Mouse (Mus musculus) heart, embryonic 11.5 days (tissue): ENCODE results near the gene Caln1. TPM values are rescaled to one million over a fixed set of nuclear protein-coding genes. Genes with fewer than 3 reads are reported as not detected.

Experiments
- ATAC-seq: fragments of 200-750 bp; cut with Nextera tagmentation; replicated peaks from 2 replicates; pipeline ENCODE4 v1.8.0; 2017; ENCODE audit warnings: moderate library complexity; ENCODE audit not compliant: insufficient number of reproducible peaks, low FRiP score, low TSS enrichment
- H3K27ac ChIP-seq: fragments of 300-500 bp; sonication (generic); 2 replicates; pipeline ENCODE4 v1.5.1; 2014; ENCODE audit warnings: mild to moderate bottlenecking, low read depth, low read length
- H3K27me3 ChIP-seq: fragments of 300-500 bp; sonication (generic); 2 replicates; pipeline ENCODE4 v1.6.1; 2014; ENCODE audit warnings: mild to moderate bottlenecking, low read length, mixed read lengths; ENCODE audit not compliant: control insufficient read depth, insufficient read depth
- H3K36me3 ChIP-seq: fragments of 300-500 bp; sonication (generic); 2 replicates; pipeline ENCODE4 v1.6.1; 2014; ENCODE audit warnings: mild to moderate bottlenecking, low read length, moderate library complexity, mixed read lengths; ENCODE audit not compliant: control insufficient read depth, insufficient read depth
- H3K4me1 ChIP-seq: fragments of 300-500 bp; sonication (generic); 2 replicates; pipeline ENCODE4 v1.6.1; 2014; ENCODE audit warnings: low read length; ENCODE audit not compliant: control insufficient read depth, insufficient read depth
- H3K4me2 ChIP-seq: fragments of 300-500 bp; sonication (generic); 2 replicates; pipeline ENCODE4 v1.6.1; 2014; ENCODE audit warnings: mild to moderate bottlenecking, moderate library complexity
- H3K4me3 ChIP-seq: fragments of 300-500 bp; sonication (generic); 2 replicates; pipeline ENCODE4 v1.5.1; 2014; ENCODE audit warnings: low read depth, low read length
- H3K9ac ChIP-seq: fragments of 300-500 bp; sonication (generic); 2 replicates; pipeline ENCODE4 v1.6.1; 2014; ENCODE audit warnings: mild to moderate bottlenecking, low read depth, low read length, moderate library complexity
- H3K9me3 ChIP-seq: fragments of 300-500 bp; sonication (generic); replicated peaks from 2 replicates; pipeline ENCODE4 v1.6.1; 2016; ENCODE audit warnings: low read length; ENCODE audit not compliant: control insufficient read depth
- WGBS: fragments of 180-500 bp; shearing (Covaris S2); extraction: QIAGEN DNeasy Blood & Tissue Kit; methylation state at CpG from one replicate; pipeline ENCODE4 v1.1.7; 2014; ENCODE audit not compliant: insufficient replicate concordance; 5-methylcytosine and 5-hydroxymethylcytosine counted together
- polyA plus RNA-seq: library from polyadenylated mRNA; unstranded; fragments of >200 nt; fragmentation: Nextera tagmentation; extraction: Ambion mirVana; gene quantifications from 2 replicates; pipeline ENCODE4 v1.2.1, GENCODE M21; 2014

The Caln1 gene
- polyA plus RNA-seq, 1 experiment from 2014 or later = 0.11 TPM

DNA sequence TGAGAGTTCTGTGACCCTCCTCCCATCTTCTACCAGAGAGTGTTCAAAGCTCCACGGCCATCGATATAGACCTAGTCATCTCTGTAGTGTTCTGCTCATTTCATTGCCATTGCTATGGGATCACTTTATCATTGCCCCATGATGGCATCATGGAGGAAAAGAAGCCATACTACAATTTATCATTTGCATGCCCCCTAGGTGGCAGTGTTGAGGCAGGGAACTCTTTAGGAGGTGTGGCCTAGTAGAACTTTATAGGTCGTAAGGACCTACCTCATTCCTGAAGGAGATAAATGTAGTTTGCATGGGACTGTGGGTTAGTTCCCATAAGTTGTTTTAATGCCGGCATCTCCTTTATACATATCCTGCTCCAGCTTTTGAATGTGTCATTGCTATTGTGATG, 217.0 kb downstream of the Caln1 start:
- no peak for ATAC-seq
- H3K27ac ChIP-seq = no peak overlapping the region
- peaks cover 4% of the 10 kb centered on the region; the same call in 1 of the 2 replicates for H3K9me3 ChIP-seq
- H3K4me2 ChIP-seq = no peak overlapping the region
- 77% methylated on average over 4 of the region's 4 CpGs for WGBS
- no peak overlapping the region for H3K4me3 ChIP-seq
- no peak overlapping the region for H3K9ac ChIP-seq
- no peaks in the 10 kb centered on the region for H3K4me1 ChIP-seq
- H3K27me3 ChIP-seq = no peaks in the 10 kb centered on the region
- H3K36me3 ChIP-seq = no peaks in the 10 kb centered on the region

- no peak overlapping the region for H3K4me2 ChIP-seq
- H3K27me3 ChIP-seq = no peaks in the 10 kb centered on the region
- no peak overlapping the region for H3K27ac ChIP-seq
- no peak overlapping the region for H3K4me3 ChIP-seq
- no peaks in the 10 kb centered on the region for H3K36me3 ChIP-seq
- ATAC-seq = no peak
- 75% methylated on average over 6 of the region's 6 CpGs for WGBS
- H3K9me3 ChIP-seq = no peaks in the 10 kb centered on the region
- no peaks in the 10 kb centered on the region for H3K4me1 ChIP-seq
- no peak overlapping the region for H3K9ac ChIP-seq
Measured at GRCm38 (mm10) chr5:130596541-130596940, 227.3 kb downstream of the Caln1 start.

DNA sequence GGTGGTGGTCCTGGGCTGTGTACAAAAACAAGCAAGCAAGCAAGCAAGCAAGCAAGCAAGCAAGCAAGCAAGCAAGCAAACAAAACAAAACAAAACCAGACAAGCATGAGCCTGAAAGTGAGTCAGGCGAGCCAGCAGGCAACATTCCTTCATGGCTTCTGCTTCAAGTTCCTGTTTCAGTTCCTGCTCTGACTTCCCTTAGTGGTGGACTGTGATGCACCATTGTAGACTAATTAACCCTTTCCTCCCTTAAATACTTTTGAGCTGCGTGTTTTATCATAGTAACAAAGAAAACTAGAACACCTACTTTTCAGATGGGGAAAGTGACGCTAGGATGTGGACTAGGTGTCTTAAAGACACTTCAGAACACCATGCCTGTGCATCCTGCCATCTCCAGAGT, 244.4 kb downstream of the Caln1 start:
- no peak overlapping the region for H3K27ac ChIP-seq
- no peaks in the 10 kb centered on the region for H3K4me1 ChIP-seq
- no peaks in the 10 kb centered on the region for H3K36me3 ChIP-seq
- no peak overlapping the region for H3K9ac ChIP-seq
- H3K9me3 ChIP-seq = no peaks in the 10 kb centered on the region
- H3K4me2 ChIP-seq = no peak overlapping the region
- H3K4me3 ChIP-seq = no peak overlapping the region
- no peak for ATAC-seq
- H3K27me3 ChIP-seq = no peaks in the 10 kb centered on the region
- WGBS = 67% methylated on average over 3 of the region's 3 CpGs

GRCm38 (mm10) chr5:130614209-130614608, 245.0 kb downstream of the Caln1 start:
- H3K4me3 ChIP-seq = no peak overlapping the region
- H3K9ac ChIP-seq = no peak overlapping the region
- H3K4me1 ChIP-seq = no peaks in the 10 kb centered on the region
- WGBS = 86% methylated on average over 3 of the region's 3 CpGs
- no peaks in the 10 kb centered on the region for H3K36me3 ChIP-seq
- H3K9me3 ChIP-seq = no peaks in the 10 kb centered on the region
- H3K4me2 ChIP-seq = no peak overlapping the region
- H3K27ac ChIP-seq = no peak overlapping the region
- H3K27me3 ChIP-seq = no peaks in the 10 kb centered on the region
- no peak for ATAC-seq

DNA sequence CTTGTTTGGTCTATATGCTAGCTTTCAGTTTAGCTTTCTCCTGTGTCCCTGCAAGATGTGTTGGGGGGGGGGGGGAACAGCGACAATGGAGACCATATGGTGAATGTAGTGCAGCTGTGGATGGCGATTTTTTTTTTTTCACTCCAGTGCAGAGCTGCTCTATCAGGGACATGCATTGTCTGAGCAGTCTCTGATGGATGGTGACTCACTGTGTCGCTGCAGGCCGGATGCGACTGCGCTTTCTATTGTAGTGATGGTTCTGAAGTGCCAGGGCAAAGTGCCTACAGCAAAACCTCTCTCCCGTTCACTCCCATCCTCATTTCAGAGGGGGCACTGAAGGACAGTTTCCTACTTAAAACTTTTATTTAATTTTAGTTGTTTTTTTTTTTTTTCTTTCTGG, 250.8 kb downstream of the Caln1 start:
- Histone ChIP-seq H3K4me3 (no peak overlapping the region), H3K27me3 (no peaks in the 10 kb centered on the region), H3K27ac (no peak overlapping the region), H3K9ac (no peak overlapping the region), H3K4me1 (no peaks in the 10 kb centered on the region), H3K36me3 (no peaks in the 10 kb centered on the region), H3K4me2 (no peak overlapping the region), H3K9me3 (no peaks in the 10 kb centered on the region; the same call in 1 of the 2 replicates)
- WGBS = 72% methylated on average over 7 of the region's 7 CpGs
- no peak for ATAC-seq

GRCm38 (mm10) chr5:130623206-130623605, 254.0 kb downstream of the Caln1 start:
- H3K4me1 ChIP-seq = no peaks in the 10 kb centered on the region
- no peak overlapping the region for H3K27ac ChIP-seq
- no peaks in the 10 kb centered on the region; the same call in 1 of the 2 replicates for H3K9me3 ChIP-seq
- H3K4me2 ChIP-seq = no peak overlapping the region
- H3K36me3 ChIP-seq = no peaks in the 10 kb centered on the region
- ATAC-seq = peak; percentile 78
- H3K4me3 ChIP-seq = no peak overlapping the region
- 21% methylated on average over 5 of the region's 5 CpGs for WGBS
- H3K27me3 ChIP-seq = no peaks in the 10 kb centered on the region
- no peak overlapping the region for H3K9ac ChIP-seq

DNA sequence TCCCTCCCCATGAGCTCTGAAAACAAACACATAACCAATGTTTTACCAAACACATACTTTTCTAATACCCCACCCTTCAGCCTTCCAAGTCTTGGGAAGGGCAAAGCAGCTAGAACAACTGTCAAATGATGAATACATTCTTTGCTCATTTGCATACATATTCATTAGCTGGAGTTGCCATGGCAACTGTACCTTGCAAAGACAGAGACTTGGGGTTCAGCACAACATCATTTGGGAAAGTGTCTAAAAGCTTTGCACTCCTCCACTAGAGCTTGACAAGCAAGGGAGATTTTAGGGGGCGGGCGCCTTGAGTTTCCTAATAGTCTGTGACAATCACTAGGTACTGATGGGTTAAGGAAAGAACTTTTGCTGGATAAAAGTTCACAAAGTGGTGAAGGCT, 258.5 kb downstream of the Caln1 start:
- ATAC-seq = no peak
- H3K4me1 ChIP-seq = no peaks in the 10 kb centered on the region
- 91% methylated on average over 2 of the region's 2 CpGs for WGBS
- H3K36me3 ChIP-seq = no peaks in the 10 kb centered on the region
- H3K27me3 ChIP-seq = no peaks in the 10 kb centered on the region
- H3K9me3 ChIP-seq = no peaks in the 10 kb centered on the region; the same call in 1 of the 2 replicates
- H3K9ac ChIP-seq = no peak overlapping the region
- H3K27ac ChIP-seq = no peak overlapping the region
- H3K4me3 ChIP-seq = no peak overlapping the region
- no peak overlapping the region for H3K4me2 ChIP-seq

DNA sequence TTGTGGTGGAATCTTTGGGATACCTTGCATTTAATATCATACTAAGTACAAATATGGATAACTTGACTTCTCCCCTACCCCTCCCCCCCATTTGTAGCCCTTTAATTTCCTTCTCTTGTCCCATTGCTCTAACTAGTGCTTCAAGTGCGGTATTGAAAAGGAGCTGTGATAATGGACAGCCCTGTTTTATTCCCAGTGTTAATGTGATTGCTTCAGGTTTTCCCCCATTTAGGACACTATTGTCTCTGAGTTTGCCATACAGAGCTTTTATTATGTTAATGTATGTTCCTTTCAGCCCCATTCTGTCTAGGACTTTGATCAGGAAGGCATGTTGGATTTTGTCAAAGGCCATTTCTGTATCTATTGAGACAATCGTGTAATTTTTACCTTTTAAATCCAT, 266.1 kb downstream of the Caln1 start:
- Histone ChIP-seq H3K4me3 (no peak overlapping the region), H3K9ac (no peak overlapping the region), H3K4me2 (no peak overlapping the region), H3K4me1 (no peaks in the 10 kb centered on the region), H3K36me3 (no peaks in the 10 kb centered on the region), H3K27ac (no peak overlapping the region), H3K27me3 (no peaks in the 10 kb centered on the region), H3K9me3 (no peaks in the 10 kb centered on the region)
- WGBS = 70% methylated on average over 2 of the region's 2 CpGs
- no peak for ATAC-seq

- WGBS = 69% methylated on average over 2 of the region's 2 CpGs
- no peak for ATAC-seq
- no peak overlapping the region for H3K4me2 ChIP-seq
Measured at GRCm38 (mm10) chr5:130641881-130642280, 272.6 kb downstream of the Caln1 start.

More at GRCm38 (mm10) chr5:130641881-130642280, 272.6 kb downstream of the Caln1 start:
- Histone ChIP-seq H3K9me3 (no peaks in the 10 kb centered on the region), H3K36me3 (no peaks in the 10 kb centered on the region), H3K27ac (no peak overlapping the region), H3K4me3 (no peak overlapping the region), H3K27me3 (no peaks in the 10 kb centered on the region), H3K4me1 (no peaks in the 10 kb centered on the region), H3K9ac (no peak overlapping the region)
